Mouse (Mus musculus): ENCODE data around the gene Vangl2. TPM values are rescaled to one million over a fixed set of nuclear protein-coding genes. Genes with fewer than 3 reads are reported as not detected.
A peak's percentile ranks its signal among the peaks of the same experiment; 100 is the strongest.

Vangl2 gene
- total RNA-seq, 4 experiments from 2014 or later = 0.75 to 1.4 (median 0.85) TPM

DNA sequence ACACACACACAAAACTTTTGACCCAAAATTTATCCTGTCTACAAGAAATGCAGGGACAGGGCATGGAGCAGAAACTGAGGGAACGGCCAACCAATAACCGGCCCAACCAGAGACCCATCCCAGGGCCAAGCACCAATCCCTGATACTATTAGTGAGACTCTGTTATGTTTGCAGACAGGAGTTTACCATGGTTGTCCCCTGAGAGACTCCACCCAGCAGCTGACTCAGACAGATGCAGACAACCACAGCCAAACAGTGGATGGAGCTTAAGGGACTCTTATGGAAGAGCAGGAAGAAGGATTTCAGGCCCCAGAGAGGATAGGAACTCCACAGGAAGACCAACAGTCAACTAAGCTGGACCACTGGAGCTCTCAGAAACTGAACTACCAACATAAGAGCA lies 1.7 kb upstream of the Vangl2 start:
- DNase-seq (ENCODE audit: low spot score in 2 of 2) = peak in 1 of 2 experiments; percentile 33

GRCm38 (mm10) chr1:172027809-172028102 lies 488 bp downstream of the Vangl2 start:
- DNase-seq (ENCODE audit: low spot score in 2 of 2) = no peak

DNA sequence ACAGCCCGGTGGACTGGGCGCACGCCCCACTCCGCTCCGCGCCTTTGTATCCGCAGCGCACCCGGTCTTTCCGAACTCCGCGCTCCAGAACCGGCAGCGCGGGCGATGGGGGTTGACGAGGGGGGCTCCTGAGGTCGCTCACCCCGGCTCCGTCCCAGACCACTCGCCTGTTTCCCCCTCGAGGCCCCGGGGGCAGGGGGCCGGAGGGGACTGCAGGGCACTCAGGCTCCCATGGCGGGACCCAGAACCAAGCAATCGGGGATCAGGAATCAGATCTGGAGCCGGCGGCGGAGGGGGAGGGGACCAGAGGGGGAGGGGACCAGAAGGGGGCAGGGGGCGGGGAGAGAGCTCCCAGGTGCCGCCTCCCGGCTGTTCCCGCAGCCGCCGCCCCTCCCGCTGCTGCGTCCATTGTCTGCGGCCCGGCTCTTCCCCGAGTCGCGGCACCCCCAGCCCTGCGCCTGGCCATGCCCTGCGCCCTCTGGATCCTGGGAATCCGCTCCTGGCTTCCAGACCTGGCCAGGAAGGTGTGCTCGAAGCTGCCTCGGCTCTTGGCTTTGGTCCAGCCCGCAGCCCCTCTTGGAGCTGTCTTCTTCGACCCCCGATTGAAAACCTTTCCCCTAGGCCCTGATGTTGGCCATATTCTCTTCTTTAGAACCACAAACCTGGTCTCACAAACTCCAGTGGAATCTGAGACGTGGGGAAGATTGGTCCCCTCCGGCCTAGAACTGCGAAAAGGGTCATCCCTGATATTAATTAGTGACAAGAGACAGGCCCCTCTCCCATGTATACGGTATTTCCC lies 1.0 kb downstream of the Vangl2 start:
- peak; percentile 54 to 58 for DNase-seq (ENCODE audit: low spot score in 2 of 2)

DNA sequence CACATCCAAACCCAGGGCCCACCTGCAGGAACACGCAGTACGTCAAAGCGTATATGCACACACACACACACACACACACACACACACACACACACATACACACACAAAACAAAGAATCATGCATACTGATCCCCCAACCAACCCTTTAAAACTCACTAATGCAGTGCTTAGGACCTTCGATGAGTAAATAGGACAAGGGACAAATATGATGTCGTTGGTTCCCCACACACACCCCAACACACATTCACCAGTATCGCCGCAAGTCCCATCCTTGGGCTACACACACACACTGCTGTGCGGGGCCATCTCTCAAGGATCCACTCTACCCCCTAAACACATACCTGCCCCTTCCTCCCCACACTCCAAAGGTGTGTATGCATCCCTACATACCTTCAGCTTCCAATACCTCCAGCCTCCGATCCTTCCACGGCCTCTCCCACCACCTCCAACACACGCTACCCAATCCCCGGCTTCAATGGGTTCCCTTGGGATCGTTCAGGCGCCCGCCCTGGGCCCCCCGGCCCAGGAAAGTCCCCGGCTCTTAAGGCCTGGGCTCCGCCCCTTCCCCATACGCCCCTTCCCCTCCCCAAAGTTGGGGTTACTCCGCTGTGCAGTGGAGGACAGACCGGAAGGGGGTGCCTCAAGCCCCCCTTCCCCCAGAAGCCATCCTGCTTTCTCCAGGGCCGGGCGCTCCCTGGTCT lies 1.9 kb downstream of the Vangl2 start:
- no peak for DNase-seq (ENCODE audit: low spot score in 2 of 2)

DNA sequence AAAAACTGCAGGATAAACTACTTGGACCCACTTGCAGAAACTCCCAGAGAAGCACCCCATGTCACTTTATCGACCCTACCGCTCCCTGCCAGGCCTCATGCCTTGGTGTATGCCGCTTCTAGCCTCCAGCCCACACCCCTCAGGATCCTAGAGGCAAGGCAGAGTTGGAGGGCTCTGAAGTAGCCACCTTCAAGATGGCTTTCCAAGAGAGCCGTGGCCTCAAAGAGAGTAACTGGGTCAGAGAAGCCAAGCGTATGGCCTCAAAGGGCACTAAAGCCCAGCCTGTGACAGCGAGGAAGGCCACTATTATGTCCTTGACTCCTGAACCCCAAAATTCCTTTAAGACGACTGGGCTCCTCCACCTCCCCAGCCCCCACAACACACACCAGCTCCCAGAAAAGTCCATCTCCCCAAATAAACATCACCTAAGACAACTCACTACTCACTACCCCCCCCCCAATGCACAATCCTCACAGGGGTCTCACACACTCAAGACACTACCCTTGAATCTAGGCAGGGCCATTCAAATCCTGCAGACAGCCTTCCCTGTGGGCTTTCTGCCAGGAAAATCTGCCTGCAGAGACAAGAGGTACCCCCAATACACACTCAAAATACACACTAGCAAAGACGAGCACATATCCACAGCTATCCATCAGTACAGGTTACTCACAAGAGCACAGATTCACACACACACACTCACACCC lies 2.9 kb downstream of the Vangl2 start:
- no peak for DNase-seq (ENCODE audit: low spot score in 2 of 2)

GRCm38 (mm10) chr1:172024140-172024895 lies 3.9 kb downstream of the Vangl2 start:
- DNase-seq (ENCODE audit: low spot score in 2 of 2) = no peak

DNA sequence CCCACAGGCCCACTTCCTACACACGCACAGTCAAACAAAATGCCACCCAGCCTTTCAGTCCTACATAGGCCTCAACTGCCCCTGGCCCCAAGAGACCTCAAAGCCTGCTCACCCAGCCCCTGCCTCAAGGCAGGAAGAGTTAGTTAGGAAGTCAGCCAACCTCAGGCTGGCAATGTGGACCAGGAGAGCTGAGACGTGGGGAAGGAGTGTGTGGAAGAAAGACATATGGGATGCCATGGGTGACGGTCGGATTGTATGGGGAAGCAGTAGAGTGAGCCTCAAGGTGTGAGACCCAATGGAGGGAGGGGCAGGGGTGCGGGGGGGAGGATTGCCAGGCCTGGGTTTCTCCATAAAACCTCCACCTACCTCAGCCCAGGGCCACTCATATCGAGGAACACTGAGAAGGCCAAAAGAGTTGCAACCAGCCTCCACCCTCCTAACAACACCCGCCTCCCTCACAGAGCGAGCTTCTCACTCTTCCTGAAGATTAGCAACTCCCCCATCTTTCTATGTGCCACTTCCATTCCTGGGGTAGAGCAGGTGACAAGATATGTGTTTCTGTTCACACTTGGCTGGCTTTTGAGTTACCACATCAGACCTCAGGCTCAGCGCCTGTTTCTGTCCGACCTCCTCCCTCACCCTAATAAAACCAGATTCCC lies 8.3 kb downstream of the Vangl2 start:
- DNase-seq (ENCODE audit: low spot score in 2 of 2) = no peak

DNA sequence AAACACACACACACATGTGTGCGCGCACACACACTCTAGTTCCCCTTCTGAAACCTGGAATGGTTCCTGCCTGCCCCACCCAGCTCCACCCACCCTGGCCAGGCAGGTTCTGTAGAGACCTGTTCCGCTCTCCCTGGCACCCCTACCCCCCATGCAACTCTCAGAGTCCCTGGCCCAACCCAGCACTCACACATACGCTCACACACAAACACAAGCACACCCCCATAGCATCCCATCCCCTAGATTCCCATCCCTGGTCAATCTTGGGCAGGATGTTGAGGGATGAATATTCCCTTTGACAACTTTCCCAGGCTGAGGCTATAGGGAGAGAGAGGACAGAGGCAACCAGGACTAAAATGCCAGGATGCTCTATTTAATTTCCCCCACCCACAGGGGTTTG lies 8.9 kb downstream of the Vangl2 start:
- no peak for DNase-seq (ENCODE audit: low spot score in 2 of 2)

GRCm38 (mm10) chr1:172018336-172019311 lies 9.6 kb downstream of the Vangl2 start:
- DNase-seq (ENCODE audit: low spot score in 2 of 2) = no peak

DNA sequence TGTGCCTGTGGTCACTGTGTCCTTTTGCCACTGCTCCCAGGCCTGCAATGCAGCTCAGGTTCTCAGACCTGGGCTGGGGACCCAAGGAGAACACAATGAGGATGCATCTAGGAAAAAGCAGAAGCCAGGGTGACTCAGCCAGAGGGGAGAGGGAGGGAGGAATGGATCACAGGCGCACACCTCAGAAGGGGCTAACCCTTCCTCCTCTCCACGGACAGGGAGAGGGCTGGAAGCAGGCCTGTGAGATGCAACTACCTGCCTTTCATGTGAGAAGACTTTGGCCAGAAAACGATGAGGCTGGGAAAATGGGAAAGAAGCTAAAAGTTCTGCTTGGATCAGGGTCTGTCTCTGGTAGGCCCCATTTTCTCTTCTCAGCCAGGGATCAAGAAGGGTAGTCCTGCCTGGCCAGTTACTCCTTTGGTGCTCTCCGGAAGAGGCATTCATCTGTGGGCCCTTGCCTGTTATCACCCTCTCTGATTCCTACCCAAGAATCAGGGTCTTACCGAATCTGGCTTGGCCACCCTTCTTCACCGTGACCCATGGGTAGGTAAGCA lies 10.7 kb downstream of the Vangl2 start:
- DNase-seq (ENCODE audit: low spot score in 2 of 2) = no peak

DNA sequence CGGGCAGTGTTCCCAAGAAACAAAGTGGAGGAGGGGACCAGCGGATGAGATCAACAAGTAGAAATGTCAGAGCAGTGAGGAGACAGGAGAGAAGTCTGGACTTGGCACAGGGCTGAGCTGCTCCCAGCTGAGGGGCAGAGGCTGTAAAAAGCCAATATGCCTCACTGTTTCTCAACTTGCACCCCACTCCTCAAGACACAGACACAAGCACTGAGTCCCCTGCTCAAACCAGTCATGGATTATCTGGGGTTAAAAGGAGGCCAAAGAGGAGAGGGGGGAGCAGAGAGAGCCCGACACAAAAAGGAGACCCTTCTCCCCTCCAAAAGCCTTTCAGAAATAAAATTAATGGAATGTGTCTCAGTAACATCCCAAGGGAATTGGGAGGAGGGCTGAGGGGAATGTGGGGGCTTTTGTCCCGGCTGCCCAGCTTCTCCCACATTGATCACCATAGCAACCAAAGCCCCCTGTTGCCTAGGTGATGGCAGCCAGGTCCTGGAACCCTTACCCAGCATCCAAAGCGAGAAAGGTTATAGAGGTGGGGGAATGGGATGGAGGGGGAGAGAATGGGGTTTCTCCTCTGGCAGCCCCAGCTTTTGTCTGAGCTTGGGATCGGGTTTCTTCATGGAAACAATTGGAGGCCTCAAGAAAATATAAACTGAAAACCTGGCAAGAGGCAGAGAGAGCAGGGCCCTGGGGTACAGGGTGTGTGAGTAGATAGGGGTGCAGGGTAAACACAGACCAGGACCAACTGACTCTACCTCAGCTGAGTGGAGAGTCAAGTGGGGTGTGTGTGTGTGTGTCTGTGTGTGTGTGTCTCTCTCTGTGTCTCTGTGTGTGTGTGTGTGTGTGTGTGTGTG lies 11.4 kb downstream of the Vangl2 start:
- no peak for DNase-seq (ENCODE audit: low spot score in 2 of 2)

- DNase-seq (ENCODE audit: low spot score in 2 of 2) = no peak
These were observed 12.2 kb downstream of the Vangl2 start for GRCm38 (mm10) chr1:172016031-172016430.

GRCm38 (mm10) chr1:172015312-172015939 lies 12.8 kb downstream of the Vangl2 start:
- DNase-seq (ENCODE audit: low spot score in 2 of 2) = no peak

GRCm38 (mm10) chr1:172014771-172015170 lies 13.5 kb downstream of the Vangl2 start:
- no peak for DNase-seq (ENCODE audit: low spot score in 2 of 2)

- peak; percentile 20 to 27 for DNase-seq (ENCODE audit: low spot score in 2 of 2)
These were observed 16.2 kb downstream of the Vangl2 start for GRCm38 (mm10) chr1:172012030-172012429.

DNA sequence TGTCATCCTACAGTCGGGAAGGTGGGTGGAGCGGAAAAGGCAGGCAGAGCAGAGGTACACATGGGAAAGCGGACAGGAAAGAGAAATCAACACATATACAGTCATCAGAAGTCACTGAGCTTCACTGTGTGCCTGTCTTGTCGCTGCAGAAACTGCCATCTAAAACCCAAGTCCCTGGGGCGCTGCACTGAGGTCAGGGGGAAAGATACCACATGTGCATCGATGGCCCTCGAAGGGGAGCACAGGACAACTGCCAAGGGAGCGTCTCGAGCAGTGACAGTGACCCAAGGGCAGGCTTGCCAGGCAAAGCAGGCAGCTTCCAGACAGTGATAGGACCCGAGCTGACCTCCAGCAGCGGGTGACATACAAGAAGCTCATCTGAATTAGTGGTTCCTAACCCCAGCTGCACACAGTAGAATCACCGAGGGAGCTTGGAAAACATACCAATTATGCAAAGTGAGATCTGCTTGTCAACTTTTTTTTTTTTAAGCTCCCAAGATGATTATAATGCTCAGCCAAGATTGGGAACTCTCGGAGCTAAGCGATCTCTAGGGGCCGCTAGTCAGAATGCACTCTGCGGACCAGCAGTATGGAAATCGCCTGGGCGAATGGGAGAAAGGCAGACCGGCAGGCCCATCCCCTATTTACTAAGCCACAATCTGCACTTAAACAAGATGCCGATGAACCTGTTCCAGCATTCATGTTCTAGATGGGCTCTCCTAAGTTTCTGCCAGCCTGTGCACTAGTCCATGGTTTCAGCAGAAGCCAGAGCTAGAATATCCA lies 18.0 kb downstream of the Vangl2 start:
- no peak for DNase-seq (ENCODE audit: low spot score in 2 of 2)

DNA sequence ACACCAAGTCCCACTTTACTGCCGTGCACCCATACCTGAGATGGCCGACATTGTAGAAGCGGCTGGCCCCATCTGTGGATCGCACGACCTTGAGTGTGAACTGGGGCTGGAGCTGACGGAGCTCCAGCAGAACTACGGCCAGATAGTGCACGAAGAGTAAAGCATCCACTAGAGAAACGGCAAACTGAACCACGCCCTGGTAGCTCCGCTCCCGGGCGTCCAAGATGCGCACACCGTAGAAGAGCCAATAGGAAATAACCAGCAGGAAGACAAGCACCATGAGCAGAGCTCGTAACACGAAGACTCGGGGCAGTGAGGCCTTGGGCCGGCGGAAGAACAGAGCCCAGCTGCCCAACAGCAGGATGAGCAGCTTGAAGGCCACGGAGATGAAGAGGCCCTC lies 18.8 kb downstream of the Vangl2 start:
- no peak for DNase-seq (ENCODE audit: low spot score in 2 of 2)
